Mouse (Mus musculus) intestine, postnatal 0 days (tissue): ENCODE measurements around the gene Cdkl4. TPM values are rescaled to one million over a fixed set of nuclear protein-coding genes. Genes with fewer than 3 reads are reported as not detected.
A peak's percentile ranks its signal among the peaks of the same experiment; 100 is the strongest.
"Not testable (repeated sequence)": the region's sequence is repeated elsewhere in the genome, so short reads cannot be mapped to it uniquely, and the experiment has no call there.

Experiments
- ATAC-seq: fragments of 200-750 bp; cut with Nextera tagmentation; 2 replicates; pipeline ENCODE4 v1.8.0; 2017; ENCODE audit warnings: mild to moderate bottlenecking, moderate TSS enrichment, moderate library complexity
- H3K27ac ChIP-seq: fragments of 300-500 bp; sonication (generic); 2 replicates; pipeline ENCODE4 v1.5.1; 2014; ENCODE audit warnings: mild to moderate bottlenecking, low read depth, low read length, moderate library complexity
- H3K27me3 ChIP-seq: fragments of 300-500 bp; sonication (generic); replicated peaks from 2 replicates; pipeline ENCODE4 v1.6.1; 2014; ENCODE audit warnings: low read length, mixed read lengths; ENCODE audit not compliant: control insufficient read depth, insufficient read depth
- H3K36me3 ChIP-seq: fragments of 300-500 bp; sonication (generic); 2 replicates; pipeline ENCODE4 v1.6.1; 2014; ENCODE audit warnings: mild to moderate bottlenecking, moderate library complexity; ENCODE audit not compliant: control insufficient read depth, insufficient read depth
- H3K4me1 ChIP-seq: fragments of 300-500 bp; sonication (generic); replicated peaks from 2 replicates; pipeline ENCODE4 v1.6.1; 2014; ENCODE audit warnings: antibody characterized with exemption, low read length, mixed read lengths; ENCODE audit not compliant: control insufficient read depth, insufficient read depth
- H3K4me2 ChIP-seq: fragments of 300-500 bp; sonication (generic); replicated peaks from 2 replicates; pipeline ENCODE4 v1.6.1; 2014; ENCODE audit warnings: low read depth, mild to moderate bottlenecking, moderate library complexity
- H3K4me3 ChIP-seq: fragments of 300-500 bp; sonication (generic); 2 replicates; pipeline ENCODE4 v1.5.1; 2014; ENCODE audit warnings: low read depth, low read length
- H3K9ac ChIP-seq: fragments of 300-500 bp; sonication (generic); 2 replicates; pipeline ENCODE4 v1.6.1; 2014; ENCODE audit warnings: mild to moderate bottlenecking, low read depth, low read length
- H3K9me3 ChIP-seq: fragments of 300-500 bp; sonication (generic); 2 replicates; pipeline ENCODE4 v1.6.1; 2016; ENCODE audit warnings: mixed run types; ENCODE audit not compliant: control insufficient read depth
- CTCF ChIP-seq: sonication (generic); IDR thresholded peaks from 2 replicates; pipeline ENCODE4 v1.5.1; 2016; ENCODE audit warnings: low read depth, mild to moderate bottlenecking, control low read depth, antibody characterized with exemption, moderate library complexity
- WGBS: fragments of 180-500 bp; shearing (Covaris S2); extraction: QIAGEN DNeasy Blood & Tissue Kit; methylation state at CpG from one replicate; pipeline ENCODE4 v1.1.7; 2014; 5-methylcytosine and 5-hydroxymethylcytosine counted together
- polyA plus RNA-seq: library from polyadenylated mRNA; unstranded; fragments of >200 nt; fragmentation: Nextera tagmentation; extraction: Ambion mirVana; gene quantifications from 2 replicates; pipeline ENCODE4 v1.2.1, GENCODE M21; 2015

The Cdkl4 gene
- polyA plus RNA-seq, 1 experiment from 2014 or later: 0.12 TPM

DNA sequence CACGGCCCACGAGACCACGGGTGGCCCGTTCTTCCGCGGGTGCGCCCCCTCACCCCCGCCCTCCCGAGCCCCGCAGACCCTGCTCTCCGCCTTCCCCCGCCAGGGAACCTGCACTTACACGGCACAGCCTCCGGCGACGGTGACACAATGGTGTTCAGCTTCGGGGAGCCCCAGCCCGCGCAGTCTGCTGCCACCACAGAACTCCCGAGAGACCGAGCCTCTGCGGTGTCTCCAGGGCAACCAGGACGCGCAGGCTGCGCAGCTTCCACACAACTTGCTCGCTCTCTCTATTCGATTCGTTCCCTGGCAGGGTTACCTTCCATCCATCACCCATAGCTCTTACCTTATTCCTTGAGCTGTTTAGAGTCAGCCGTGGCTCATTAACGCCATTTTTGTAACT, 399 bp downstream of the Cdkl4 start:
- no peaks in the 10 kb centered on the region for H3K4me1 ChIP-seq
- peak overlapping the region; percentile 72 for H3K4me2 ChIP-seq
- no peaks in the 10 kb centered on the region for H3K27me3 ChIP-seq
- no peaks in the 10 kb centered on the region for H3K9me3 ChIP-seq
- under 1% methylated on average over 30 of the region's 30 CpGs for WGBS
- H3K36me3 ChIP-seq: peaks cover 15% of the 10 kb centered on the region
- H3K4me3 ChIP-seq: peak overlapping the region; percentile 36
- no peak for TF ChIP-seq CTCF
- ATAC-seq: peak; percentile 62; the same call in 1 of the 2 replicates
- H3K9ac ChIP-seq: peak overlapping the region; percentile 38
- H3K27ac ChIP-seq: no peak overlapping the region

DNA sequence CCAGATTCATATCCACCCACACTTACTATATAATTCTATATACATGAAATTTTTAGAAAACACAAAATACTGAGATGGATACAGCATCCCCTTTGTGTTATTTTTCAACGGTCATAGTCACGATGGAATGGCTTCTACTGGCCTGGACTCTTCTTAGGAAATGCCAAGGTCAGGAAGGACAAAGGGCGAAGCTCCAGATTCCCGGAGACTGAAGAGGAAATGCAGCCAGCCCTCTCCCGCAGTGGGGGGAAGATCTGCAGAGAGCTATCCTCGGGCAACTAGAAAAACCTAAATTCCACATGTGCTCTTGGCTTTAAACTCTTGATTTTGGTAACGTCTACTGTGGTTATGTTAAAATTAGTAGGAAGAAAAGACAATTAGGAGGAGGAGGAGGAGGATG, 2.6 kb downstream of the Cdkl4 start:
- Histone ChIP-seq H3K9me3 (no peaks in the 10 kb centered on the region), H3K4me3 (no peak overlapping the region), H3K4me2 (no peak overlapping the region), H3K27me3 (no peaks in the 10 kb centered on the region), H3K27ac (no peak overlapping the region), H3K9ac (no peak overlapping the region), H3K4me1 (no peaks in the 10 kb centered on the region), H3K36me3 (0 out of 2 replicates have a peak, but pooled peaks cover 3% of the 10 kb centered on the region)
- ATAC-seq: no peak
- WGBS: 74% methylated on average over 7 of the region's 7 CpGs
- TF ChIP-seq CTCF: no peak

DNA sequence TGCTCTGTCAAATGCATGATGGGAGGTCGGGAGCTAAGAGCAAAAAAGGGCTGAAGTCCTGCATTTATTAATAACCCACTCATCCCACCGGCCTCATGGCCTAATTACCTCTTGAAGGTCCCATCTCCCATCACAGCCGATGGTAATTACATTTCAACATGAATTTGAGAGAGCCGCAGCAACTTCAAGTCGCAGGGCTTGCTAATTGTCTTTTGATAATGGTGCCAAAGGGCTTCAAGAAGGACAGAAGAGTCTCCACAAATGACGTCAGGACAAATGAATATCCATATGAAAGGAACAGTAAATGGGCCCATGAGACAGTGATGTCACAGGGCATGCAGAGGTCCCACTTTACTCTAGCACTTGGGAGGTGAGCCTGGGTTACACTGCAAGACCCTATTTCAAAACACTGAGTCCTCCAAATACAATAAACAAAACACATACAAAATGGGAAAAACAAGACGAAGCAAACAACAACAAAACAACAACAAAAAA, 3.1 kb downstream of the Cdkl4 start:
- no peaks in the 10 kb centered on the region for H3K36me3 ChIP-seq
- no peak overlapping the region for H3K9ac ChIP-seq
- whole genome bisulfite sequencing: 83% methylated on average over 7 of the region's 7 CpGs
- no peaks in the 10 kb centered on the region for H3K9me3 ChIP-seq
- H3K4me2 ChIP-seq: no peak overlapping the region
- TF ChIP-seq CTCF: no peak
- H3K4me1 ChIP-seq: no peaks in the 10 kb centered on the region
- no peak overlapping the region for H3K27ac ChIP-seq
- H3K27me3 ChIP-seq: no peaks in the 10 kb centered on the region
- no peak for ATAC-seq
- no peak overlapping the region for H3K4me3 ChIP-seq

DNA sequence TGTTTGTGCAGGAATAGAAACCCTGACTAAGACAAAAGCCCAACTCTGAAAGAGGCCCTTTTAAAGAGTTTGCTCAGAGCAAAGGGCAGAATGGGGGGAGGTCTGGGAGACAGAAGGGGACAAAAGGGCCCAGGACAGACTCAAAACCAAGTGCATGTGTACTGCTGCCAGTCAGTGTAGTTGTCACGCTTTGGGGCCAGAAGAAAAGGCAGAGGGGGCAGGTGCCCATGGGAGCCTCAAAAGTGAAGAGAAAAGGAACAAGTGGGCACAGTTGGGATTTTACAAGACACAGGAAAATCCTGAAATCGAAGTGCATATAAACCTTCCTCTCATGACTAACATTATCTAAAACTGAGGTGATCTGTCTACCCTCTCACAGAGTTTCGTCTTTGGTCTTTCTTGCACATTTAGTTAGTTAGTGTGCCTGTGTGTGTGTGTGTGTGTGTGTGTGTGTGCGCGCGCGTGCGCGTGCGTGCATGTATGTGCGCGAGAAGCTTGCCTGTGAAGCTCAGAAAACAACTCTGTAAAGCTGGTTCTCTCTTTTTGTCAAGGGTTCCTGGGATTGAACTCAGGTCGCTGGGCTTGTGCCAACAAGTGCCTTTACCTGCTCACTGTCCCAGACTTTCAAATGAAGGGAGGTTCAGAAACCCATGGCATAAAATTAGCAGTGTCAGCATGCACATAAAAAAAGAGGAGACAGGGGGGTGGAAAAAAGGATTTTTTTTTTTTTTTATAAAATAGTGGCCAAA, 5.3 kb downstream of the Cdkl4 start:
- Histone ChIP-seq H3K9ac (no peak overlapping the region), H3K9me3 (no peaks in the 10 kb centered on the region), H3K4me1 (no peaks in the 10 kb centered on the region), H3K36me3 (no peaks in the 10 kb centered on the region), H3K4me3 (no peak overlapping the region), H3K27ac (no peak overlapping the region), H3K27me3 (no peaks in the 10 kb centered on the region), H3K4me2 (no peak overlapping the region)
- WGBS: 95% methylated on average over 13 of the region's 13 CpGs
- no peak for ATAC-seq
- TF ChIP-seq CTCF: no peak

DNA sequence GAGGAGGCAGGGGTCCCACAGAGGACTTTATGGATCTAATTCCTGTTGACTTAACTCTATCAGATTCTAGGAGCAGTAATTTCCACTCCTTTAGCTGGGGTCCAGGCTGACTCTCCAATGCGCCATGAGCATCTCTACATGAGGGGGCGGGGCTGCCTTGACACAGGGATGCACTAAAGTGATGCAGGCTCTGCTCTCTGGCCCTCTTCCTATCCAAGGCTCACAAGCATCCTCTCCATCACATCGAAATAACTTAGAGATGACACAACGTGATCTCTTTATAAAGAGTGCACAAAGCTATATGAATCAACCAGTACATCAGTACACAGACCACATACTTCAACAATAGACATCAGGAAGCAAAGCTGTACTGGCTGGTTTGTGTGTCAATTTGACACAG, 6.2 kb downstream of the Cdkl4 start:
- 90% methylated on average over 4 of the region's 4 CpGs for WGBS
- no peak for TF ChIP-seq CTCF
- no peaks in the 10 kb centered on the region for H3K4me1 ChIP-seq

DNA sequence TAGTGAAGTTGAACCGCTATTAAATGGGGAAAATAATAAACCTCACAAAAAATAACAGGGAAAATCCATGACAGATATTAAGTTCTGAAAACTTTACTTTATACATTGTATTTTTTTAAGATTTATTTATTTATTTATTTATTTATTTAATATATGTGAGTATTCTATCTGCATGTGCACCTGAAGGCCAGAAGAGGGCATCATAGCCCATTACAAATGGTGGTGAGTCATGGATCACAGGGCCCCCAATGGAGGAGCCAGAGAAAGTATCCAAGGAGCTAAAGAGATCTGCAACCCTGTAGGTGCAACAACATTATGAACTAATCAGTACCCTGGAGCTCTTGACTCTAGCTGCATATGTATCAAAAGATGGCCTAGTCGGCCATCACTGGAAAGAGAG, 7.9 kb downstream of the Cdkl4 start:
- ATAC-seq, H3K4me2 ChIP-seq, H3K4me3 ChIP-seq, H3K4me1 ChIP-seq, H3K9me3 ChIP-seq, H3K36me3 ChIP-seq, H3K27me3 ChIP-seq, H3K9ac ChIP-seq, H3K27ac ChIP-seq: not testable (repeated sequence)
- TF ChIP-seq CTCF: 0 out of 2 replicates have a peak, but pooled peaks have one; percentile 3
- WGBS: 98% methylated on average over 1 of the region's 2 CpGs

More for the DNA sequence above, 6.2 kb downstream of the Cdkl4 start:
- H3K9me3 ChIP-seq: no peaks in the 10 kb centered on the region
- no peak overlapping the region for H3K9ac ChIP-seq
- no peak overlapping the region for H3K4me2 ChIP-seq
- H3K36me3 ChIP-seq: no peaks in the 10 kb centered on the region
- no peak overlapping the region for H3K27ac ChIP-seq
- ATAC-seq: no peak
- no peak overlapping the region for H3K4me3 ChIP-seq
- H3K27me3 ChIP-seq: no peaks in the 10 kb centered on the region
